Mouse (Mus musculus) liver, postnatal 0 days (tissue): ENCODE results near the gene Dpf2.

Experiments
- CTCF ChIP-seq: sonication (generic); IDR thresholded peaks from 2 replicates; pipeline ENCODE4 v1.5.1; 2016; ENCODE audit warnings: antibody characterized with exemption, low read depth
- EP300 ChIP-seq: IDR thresholded peaks from 2 replicates; pipeline ENCODE4 v1.6.1; 2016; ENCODE audit warnings: antibody characterized with exemption, low read depth, mild to moderate bottlenecking

DNA sequence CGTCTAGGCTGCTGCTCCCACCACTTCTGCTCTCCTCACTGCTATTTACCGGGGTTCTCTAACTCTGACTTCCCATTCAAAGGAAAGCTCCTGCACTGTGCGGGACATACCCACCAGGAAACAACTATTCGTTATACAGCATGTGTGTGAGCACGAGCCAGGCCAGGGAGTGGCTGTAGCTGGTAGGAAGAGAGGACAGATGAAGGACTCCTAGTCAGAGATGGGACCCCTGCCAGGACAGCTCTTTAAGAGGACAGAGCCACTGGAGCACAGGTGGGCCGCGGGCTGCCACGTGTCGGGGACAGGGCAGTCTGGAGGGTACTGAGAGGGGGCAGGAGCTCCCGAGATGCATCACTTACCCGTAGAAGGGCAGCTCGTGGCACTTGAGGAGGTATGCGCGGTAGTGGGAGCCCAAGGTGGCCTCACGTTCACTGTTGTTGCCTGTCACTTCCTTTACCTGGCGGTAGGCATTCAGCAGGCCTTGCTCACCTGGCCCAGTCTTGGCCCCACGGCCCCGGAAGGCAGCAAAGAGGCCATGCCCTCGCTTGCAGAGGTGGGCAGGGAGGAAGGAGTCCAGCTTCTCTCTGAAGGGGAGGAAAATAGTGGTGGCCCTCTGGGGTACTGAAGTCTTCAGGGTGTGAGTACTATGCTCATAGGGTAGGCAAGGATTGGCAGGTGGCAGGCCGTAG is 48.0 kb downstream of the Dpf2 start:
- no peak for TF ChIP-seq CTCF
- no peak for TF ChIP-seq EP300
